Mouse (Mus musculus) olfactory bulb, adult 2 months (tissue): ENCODE data around the gene Glrx5.

Experiments
- CTCF ChIP-seq: fragments of 200-500 bp; IDR thresholded peaks from 2 replicates; pipeline ENCODE4 v1.5.1; 2012; ENCODE audit warnings: low read depth, mild to moderate bottlenecking, low read length, moderate library complexity; ENCODE audit not compliant: insufficient read depth
- POLR2A ChIP-seq: fragments of 200-500 bp; IDR thresholded peaks from 2 replicates; pipeline ENCODE4 v1.6.1; 2012; ENCODE audit warnings: mild to moderate bottlenecking, low read depth, low read length, moderate library complexity; ENCODE audit not compliant: insufficient read depth

DNA sequence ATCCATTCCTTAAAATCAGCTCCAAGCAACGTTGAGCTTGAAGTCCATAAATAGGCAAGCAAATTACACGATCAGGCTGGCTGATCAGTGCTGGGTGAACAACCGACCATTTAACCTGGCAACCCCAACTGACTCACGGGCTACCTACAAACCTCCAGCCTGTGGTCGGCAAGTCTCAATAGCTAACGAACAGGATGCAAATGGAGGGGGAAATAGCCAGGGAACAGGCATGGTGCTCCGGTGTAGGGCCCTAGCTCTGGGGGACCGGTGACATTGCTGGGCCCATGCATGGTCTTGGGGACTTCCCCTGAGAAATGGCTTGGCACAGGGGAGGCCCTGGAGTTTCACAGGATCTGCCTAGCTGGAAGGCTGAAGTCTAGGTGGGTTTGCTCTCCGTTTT, 31.2 kb upstream of the Glrx5 start:
- TF ChIP-seq POLR2A, result no peak
- TF ChIP-seq CTCF, result no peak
